Mouse (Mus musculus): ENCODE measurements around the gene Mb. TPM values are rescaled to one million over a fixed set of nuclear protein-coding genes. Genes with fewer than 3 reads are reported as not detected.

Mb gene
- 0.39 and 1.8 TPM in 2 replicates for polyA plus RNA-seq (2014; fragmentation: Nextera tagmentation; extraction: Ambion mirVana)

DNA sequence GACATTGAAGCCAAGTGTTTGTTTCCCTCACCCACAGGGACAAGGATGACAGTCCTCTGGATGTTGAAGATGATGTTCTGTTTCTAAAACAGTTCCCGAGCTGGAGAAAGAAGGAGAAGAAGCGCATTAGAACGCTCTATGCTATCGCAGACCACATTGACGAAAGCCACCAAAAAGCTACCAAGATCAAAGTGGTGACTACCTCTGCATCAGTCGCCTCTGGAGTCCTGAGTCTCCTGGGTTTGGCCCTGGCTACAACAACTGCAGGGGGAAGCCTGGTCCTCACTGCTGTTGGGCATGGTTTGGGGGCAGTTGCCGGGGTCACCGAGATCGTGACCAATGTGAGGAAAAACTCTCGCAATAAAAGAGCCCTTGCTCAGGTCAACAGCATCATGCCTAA, at the start of gene Mb:
TSS of gene Mb (minus strand) at position 101 of the 400 bp plus-strand sequence.
- H3K27me3 ChIP-seq (ENCODE audit: control insufficient read depth, insufficient read depth, low read length) = no peaks in the 10 kb centered on the region
- H3K4me3 ChIP-seq (ENCODE audit: low read depth, low read length) = no peak within 1 kb of the TSS
- H3K36me3 ChIP-seq (ENCODE audit: control insufficient read depth, insufficient read depth, low read length) = no peaks in the 10 kb centered on the region
- H3K9me3 ChIP-seq (ENCODE audit: control insufficient read depth, low read depth, low read length) = no peaks in the 10 kb centered on the region
- no peak within 1 kb of the TSS for H3K9ac ChIP-seq (replicated peaks; ENCODE audit: low read depth, low read length)
- no peaks in the 10 kb centered on the region for H3K4me1 ChIP-seq (ENCODE audit: control insufficient read depth, insufficient read depth, low read length)
- no peak for ATAC-seq (ENCODE audit: insufficient number of reproducible peaks, insufficient read depth, low FRiP score, low read depth)
- no peak within 1 kb of the TSS for H3K4me2 ChIP-seq (replicated peaks; ENCODE audit: low read depth, low read length)
- H3K27ac ChIP-seq (ENCODE audit: low read length) = no peak within 1 kb of the TSS
- WGBS = 89% methylated on average over 10 of the region's 10 CpGs

DNA sequence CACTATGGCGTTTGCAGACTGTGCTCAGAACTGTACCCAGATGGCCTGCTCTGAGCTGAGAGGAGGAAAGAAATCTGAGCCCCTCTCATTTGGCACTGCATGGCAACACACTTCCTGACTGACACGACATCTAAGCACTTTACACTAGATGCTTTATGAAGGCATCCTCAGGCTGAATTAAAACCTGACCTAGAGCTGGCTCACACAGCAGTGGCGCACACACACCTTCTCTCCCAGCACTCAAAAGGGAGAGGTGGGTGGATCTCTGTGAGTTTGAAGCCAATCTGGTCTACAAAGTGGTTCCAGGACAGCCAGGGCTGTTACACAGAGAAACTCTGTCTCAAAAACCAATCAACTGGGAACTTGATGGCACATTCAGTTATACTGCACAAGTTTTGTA, 49.3 kb upstream of the Mb start:
- Histone ChIP-seq H3K27me3 (ENCODE audit: control insufficient read depth, insufficient read depth, low read length) (no peaks in the 10 kb centered on the region), H3K36me3 (ENCODE audit: control insufficient read depth, insufficient read depth, low read length) (peaks cover 43% of the 10 kb centered on the region), H3K4me2 (replicated peaks; ENCODE audit: low read depth, low read length) (no peak overlapping the region), H3K27ac (ENCODE audit: low read length) (no peak overlapping the region), H3K9ac (replicated peaks; ENCODE audit: low read depth, low read length) (no peak overlapping the region), H3K4me3 (ENCODE audit: low read depth, low read length) (no peak overlapping the region), H3K9me3 (ENCODE audit: control insufficient read depth, low read depth, low read length) (no peaks in the 10 kb centered on the region), H3K4me1 (ENCODE audit: control insufficient read depth, insufficient read depth, low read length) (peaks cover 8% of the 10 kb centered on the region; the same call in 1 of the 2 replicates)
- WGBS = 63% methylated on average over 3 of the region's 3 CpGs
- no peak for ATAC-seq (ENCODE audit: insufficient number of reproducible peaks, insufficient read depth, low FRiP score, low read depth)

- 94% methylated on average over 6 of the region's 6 CpGs for WGBS
- Histone ChIP-seq H3K4me1 (ENCODE audit: control insufficient read depth, insufficient read depth, low read length) (no peaks in the 10 kb centered on the region), H3K36me3 (ENCODE audit: control insufficient read depth, insufficient read depth, low read length) (peaks cover 52% of the 10 kb centered on the region), H3K27me3 (ENCODE audit: control insufficient read depth, insufficient read depth, low read length) (no peaks in the 10 kb centered on the region), H3K27ac (ENCODE audit: low read length) (no peak overlapping the region), H3K4me3 (ENCODE audit: low read depth, low read length) (no peak overlapping the region), H3K9ac (replicated peaks; ENCODE audit: low read depth, low read length) (no peak overlapping the region), H3K4me2 (replicated peaks; ENCODE audit: low read depth, low read length) (no peak overlapping the region), H3K9me3 (ENCODE audit: control insufficient read depth, low read depth, low read length) (no peaks in the 10 kb centered on the region)
- no peak for ATAC-seq (ENCODE audit: insufficient number of reproducible peaks, insufficient read depth, low FRiP score, low read depth)
Measured at GRCm38 (mm10) chr15:77097358-77097757, 46.9 kb upstream of the Mb start.

DNA sequence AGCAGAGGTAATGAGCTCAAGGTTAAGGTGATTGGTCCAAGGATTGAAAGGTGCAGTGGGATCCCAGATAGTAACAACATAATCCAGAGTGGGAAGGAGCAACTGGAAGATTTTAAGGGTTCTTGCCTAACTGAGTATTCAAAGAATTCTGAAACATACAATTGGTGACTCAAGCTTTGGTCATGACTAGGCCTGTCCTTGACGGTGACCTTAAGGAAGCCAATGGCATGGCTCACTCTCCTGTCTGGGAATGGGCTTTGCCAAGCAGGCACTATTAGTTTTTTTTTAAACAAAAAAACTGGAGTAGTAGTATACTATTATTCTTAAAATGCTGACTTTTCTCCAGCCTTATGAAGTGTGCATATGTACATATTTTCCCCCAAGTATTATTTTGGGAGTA, 44.7 kb upstream of the Mb start:
- Histone ChIP-seq H3K27me3 (ENCODE audit: control insufficient read depth, insufficient read depth, low read length) (no peaks in the 10 kb centered on the region), H3K4me1 (ENCODE audit: control insufficient read depth, insufficient read depth, low read length) (no peaks in the 10 kb centered on the region), H3K4me3 (ENCODE audit: low read depth, low read length) (no peak overlapping the region), H3K36me3 (ENCODE audit: control insufficient read depth, insufficient read depth, low read length) (peaks cover 50% of the 10 kb centered on the region), H3K4me2 (replicated peaks; ENCODE audit: low read depth, low read length) (no peak overlapping the region), H3K9me3 (ENCODE audit: control insufficient read depth, low read depth, low read length) (no peaks in the 10 kb centered on the region), H3K27ac (ENCODE audit: low read length) (no peak overlapping the region), H3K9ac (replicated peaks; ENCODE audit: low read depth, low read length) (no peak overlapping the region)
- 91% methylated on average over 1 of the region's 1 CpGs for WGBS
- no peak for ATAC-seq (ENCODE audit: insufficient number of reproducible peaks, insufficient read depth, low FRiP score, low read depth)

- peaks cover 49% of the 10 kb centered on the region for H3K36me3 ChIP-seq (ENCODE audit: control insufficient read depth, insufficient read depth, low read length)
Measured at GRCm38 (mm10) chr15:77094431-77094830, 44.0 kb upstream of the Mb start.

DNA sequence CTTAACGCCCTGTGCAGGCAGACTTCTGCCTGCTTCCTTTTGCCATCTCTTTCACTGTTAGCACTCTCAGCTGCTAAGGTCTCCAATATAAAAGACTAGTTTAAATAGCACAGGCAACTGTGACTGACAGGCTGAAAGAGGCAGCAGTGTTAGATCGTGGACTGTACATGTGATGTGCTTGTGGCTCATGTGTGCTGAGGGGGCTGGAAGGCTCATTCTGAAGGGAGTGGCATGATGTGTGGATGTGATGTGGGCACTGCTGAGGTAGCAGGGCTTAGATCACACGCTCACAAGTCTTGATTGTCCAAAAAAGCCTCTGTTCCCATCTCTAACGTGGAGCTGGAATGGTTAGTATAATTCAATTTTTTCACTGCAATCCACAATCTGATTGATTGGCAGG, 40.9 kb upstream of the Mb start:
- Histone ChIP-seq H3K4me2 (replicated peaks; ENCODE audit: low read depth, low read length) (no peak overlapping the region), H3K27me3 (ENCODE audit: control insufficient read depth, insufficient read depth, low read length) (no peaks in the 10 kb centered on the region), H3K9ac (replicated peaks; ENCODE audit: low read depth, low read length) (no peak overlapping the region), H3K36me3 (ENCODE audit: control insufficient read depth, insufficient read depth, low read length) (peaks cover 33% of the 10 kb centered on the region), H3K9me3 (ENCODE audit: control insufficient read depth, low read depth, low read length) (no peaks in the 10 kb centered on the region), H3K4me3 (ENCODE audit: low read depth, low read length) (no peak overlapping the region), H3K4me1 (ENCODE audit: control insufficient read depth, insufficient read depth, low read length) (no peaks in the 10 kb centered on the region), H3K27ac (ENCODE audit: low read length) (no peak overlapping the region)
- 74% methylated on average over 4 of the region's 4 CpGs for WGBS
- no peak for ATAC-seq (ENCODE audit: insufficient number of reproducible peaks, insufficient read depth, low FRiP score, low read depth)

More at GRCm38 (mm10) chr15:77094431-77094830, 44.0 kb upstream of the Mb start:
- H3K9me3 ChIP-seq (ENCODE audit: control insufficient read depth, low read depth, low read length) = no peaks in the 10 kb centered on the region
- no peak overlapping the region for H3K9ac ChIP-seq (replicated peaks; ENCODE audit: low read depth, low read length)
- H3K4me1 ChIP-seq (ENCODE audit: control insufficient read depth, insufficient read depth, low read length) = no peaks in the 10 kb centered on the region
- H3K27ac ChIP-seq (ENCODE audit: low read length) = no peak overlapping the region
- no peak for ATAC-seq (ENCODE audit: insufficient number of reproducible peaks, insufficient read depth, low FRiP score, low read depth)
- no peak overlapping the region for H3K4me2 ChIP-seq (replicated peaks; ENCODE audit: low read depth, low read length)
- WGBS = 91% methylated on average over 13 of the region's 13 CpGs
- H3K27me3 ChIP-seq (ENCODE audit: control insufficient read depth, insufficient read depth, low read length) = no peaks in the 10 kb centered on the region
- no peak overlapping the region for H3K4me3 ChIP-seq (ENCODE audit: low read depth, low read length)

DNA sequence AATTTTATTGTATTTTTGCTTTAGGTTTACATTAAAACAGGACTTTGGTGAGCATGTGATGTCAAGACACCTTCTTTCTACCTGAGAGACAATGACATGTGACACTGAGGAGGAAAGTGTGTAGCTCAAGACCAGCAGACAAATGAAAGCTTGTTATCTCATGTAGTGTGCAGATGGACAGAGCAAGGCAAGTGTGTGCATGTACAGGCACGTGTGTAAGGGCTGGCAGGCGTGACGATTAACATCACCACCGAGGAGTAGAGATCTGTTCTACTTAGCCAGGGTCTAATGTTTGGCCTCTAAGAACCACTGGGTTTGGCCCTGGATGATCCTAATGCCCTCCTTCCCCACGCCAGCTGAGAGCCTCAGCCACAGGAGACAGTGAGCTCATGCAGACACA, 40.1 kb upstream of the Mb start:
- Histone ChIP-seq H3K4me3 (ENCODE audit: low read depth, low read length) (no peak overlapping the region), H3K4me2 (replicated peaks; ENCODE audit: low read depth, low read length) (no peak overlapping the region), H3K27me3 (ENCODE audit: control insufficient read depth, insufficient read depth, low read length) (no peaks in the 10 kb centered on the region), H3K9ac (replicated peaks; ENCODE audit: low read depth, low read length) (no peak overlapping the region), H3K36me3 (ENCODE audit: control insufficient read depth, insufficient read depth, low read length) (peaks cover 31% of the 10 kb centered on the region), H3K27ac (ENCODE audit: low read length) (no peak overlapping the region), H3K9me3 (ENCODE audit: control insufficient read depth, low read depth, low read length) (no peaks in the 10 kb centered on the region), H3K4me1 (ENCODE audit: control insufficient read depth, insufficient read depth, low read length) (no peaks in the 10 kb centered on the region)
- 75% methylated on average over 5 of the region's 5 CpGs for WGBS
- ATAC-seq (ENCODE audit: insufficient number of reproducible peaks, insufficient read depth, low FRiP score, low read depth) = no peak

GRCm38 (mm10) chr15:77089249-77089648, 38.8 kb upstream of the Mb start:
- no peak overlapping the region for H3K27ac ChIP-seq (ENCODE audit: low read length)
- 73% methylated on average over 11 of the region's 11 CpGs for WGBS
- H3K4me1 ChIP-seq (ENCODE audit: control insufficient read depth, insufficient read depth, low read length) = no peaks in the 10 kb centered on the region
- H3K4me2 ChIP-seq (replicated peaks; ENCODE audit: low read depth, low read length) = no peak overlapping the region
- no peak for ATAC-seq (ENCODE audit: insufficient number of reproducible peaks, insufficient read depth, low FRiP score, low read depth)
- no peaks in the 10 kb centered on the region for H3K9me3 ChIP-seq (ENCODE audit: control insufficient read depth, low read depth, low read length)
- H3K27me3 ChIP-seq (ENCODE audit: control insufficient read depth, insufficient read depth, low read length) = no peaks in the 10 kb centered on the region
- no peak overlapping the region for H3K9ac ChIP-seq (replicated peaks; ENCODE audit: low read depth, low read length)
- H3K36me3 ChIP-seq (ENCODE audit: control insufficient read depth, insufficient read depth, low read length) = peaks cover 44% of the 10 kb centered on the region
- H3K4me3 ChIP-seq (ENCODE audit: low read depth, low read length) = no peak overlapping the region

DNA sequence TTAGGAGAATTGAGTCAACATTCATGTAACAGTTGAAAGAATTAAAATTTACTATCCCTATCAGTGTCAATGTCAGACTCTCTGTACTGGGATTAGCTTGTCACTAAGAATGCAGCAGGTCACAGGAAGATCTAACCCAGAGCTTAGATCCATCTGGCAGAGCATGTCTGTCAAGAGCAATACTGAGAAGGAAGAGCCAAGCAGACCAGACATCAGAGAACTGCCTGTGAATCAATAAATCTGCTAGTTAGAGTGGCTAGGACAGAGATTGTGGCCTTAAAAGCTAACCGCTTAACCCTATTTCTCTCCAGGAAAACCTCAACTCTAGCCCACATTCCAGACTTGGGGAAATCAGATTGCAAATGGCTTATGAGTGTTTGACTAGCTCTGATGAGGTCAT, 36.0 kb upstream of the Mb start:
- Histone ChIP-seq H3K4me1 (ENCODE audit: control insufficient read depth, insufficient read depth, low read length) (no peaks in the 10 kb centered on the region), H3K9ac (replicated peaks; ENCODE audit: low read depth, low read length) (no peak overlapping the region), H3K27me3 (ENCODE audit: control insufficient read depth, insufficient read depth, low read length) (no peaks in the 10 kb centered on the region), H3K4me2 (replicated peaks; ENCODE audit: low read depth, low read length) (no peak overlapping the region), H3K9me3 (ENCODE audit: control insufficient read depth, low read depth, low read length) (no peaks in the 10 kb centered on the region), H3K36me3 (ENCODE audit: control insufficient read depth, insufficient read depth, low read length) (peaks cover 52% of the 10 kb centered on the region), H3K27ac (ENCODE audit: low read length) (no peak overlapping the region), H3K4me3 (ENCODE audit: low read depth, low read length) (no peak overlapping the region)
- ATAC-seq (ENCODE audit: insufficient number of reproducible peaks, insufficient read depth, low FRiP score, low read depth) = no peak
- 94% methylated on average over 1 of the region's 1 CpGs for WGBS

Data from stomach, embryonic 14.5 days (tissue).